Mouse (Mus musculus) myocyte (in vitro differentiated cells): Measurements from ENCODE around the gene Fbn1.

Source experiments
- E2F4 ChIP-seq: IDR thresholded peaks from one replicate; pipeline ENCODE4 v1.6.1; 2011; ENCODE audit warnings: mild to moderate bottlenecking, control low read depth, moderate library complexity; ENCODE audit not compliant: insufficient read depth
- MYOG ChIP-seq, 3 experiments: IDR thresholded peaks; one replicate each; pipeline ENCODE4 v1.6.1; 2011; ENCODE audit warnings: control low read depth in 2 of 3, low read depth in 2 of 3, mild to moderate bottlenecking in 2 of 3; ENCODE audit not compliant: insufficient read length in 2 of 3, control insufficient read depth in 1 of 3, insufficient read depth in 1 of 3
- POLR2A ChIP-seq: IDR thresholded peaks from one replicate; pipeline ENCODE4 v1.6.1; 2011; ENCODE audit warnings: low read depth, mild to moderate bottlenecking, control low read depth, moderate library complexity; ENCODE audit not compliant: insufficient read length
- POLR2AphosphoS2 ChIP-seq: IDR thresholded peaks from one replicate; pipeline ENCODE4 v1.6.1; 2011; ENCODE audit warnings: low read depth, control low read depth; ENCODE audit not compliant: insufficient read length
- USF1 ChIP-seq: IDR thresholded peaks from one replicate; pipeline ENCODE4 v1.6.1; 2011; ENCODE audit warnings: low read depth, mild to moderate bottlenecking, control low read depth, moderate library complexity

DNA sequence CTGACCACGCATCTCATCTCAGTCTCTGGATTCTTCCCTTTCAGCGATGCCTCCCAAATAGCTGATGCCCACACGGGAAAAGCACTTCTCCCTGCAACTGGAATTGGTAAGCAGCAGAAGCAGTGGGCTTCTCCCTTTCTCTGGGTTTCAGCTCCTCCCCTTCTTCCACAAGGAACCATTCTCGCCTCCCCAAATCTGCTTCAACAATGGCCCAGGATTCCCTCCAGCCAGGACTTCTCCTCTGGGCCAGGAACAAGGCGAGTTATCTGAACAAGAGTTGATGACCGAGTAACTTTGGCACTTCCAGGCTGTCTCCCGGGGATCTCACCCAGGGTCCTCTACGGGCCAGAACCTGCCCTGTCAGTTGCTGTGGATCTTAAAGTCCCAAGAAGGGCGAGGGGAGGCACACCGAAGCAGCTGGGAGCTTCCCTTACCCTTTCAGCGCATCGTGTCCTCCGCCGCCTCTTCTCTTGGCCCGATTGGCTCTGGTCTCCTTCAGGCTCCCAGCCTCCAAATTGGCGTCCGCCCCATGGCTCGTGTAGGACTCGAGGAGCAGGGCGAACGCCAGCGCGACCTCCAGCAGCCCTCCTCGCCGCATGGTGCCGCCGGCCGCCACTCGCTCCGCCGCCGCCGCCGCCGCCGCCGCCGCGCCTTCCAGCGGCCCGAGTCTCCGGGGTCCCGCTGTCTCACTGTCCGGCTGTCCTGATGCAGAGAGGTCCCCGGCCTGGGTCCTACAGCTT lies 2.6 kb downstream of the Fbn1 start, which contains the start of gene Gm9913:
- TF ChIP-seq MYOG (IDR thresholded peaks at IDR 0.05; ENCODE audit: control insufficient read depth in 1 of 3, insufficient read depth in 1 of 3, insufficient read length in 2 of 3, low read depth in 2 of 3), result no peak
- TF ChIP-seq POLR2A, result no peak
- no peak for TF ChIP-seq E2F4
- no peak for TF ChIP-seq USF1
- TF ChIP-seq POLR2AphosphoS2, result no peak
